Mouse (Mus musculus): ENCODE data around the gene Atf1.
"Not testable (repeated sequence)": the region's sequence is repeated elsewhere in the genome, so short reads cannot be mapped to it uniquely, and the experiment has no call there.

Atf1 gene

GRCm38 (mm10) chr15:100260351-100260750 is 32.7 kb downstream of the Atf1 start:
- DNase-seq (ENCODE audit: low read depth): not testable (repeated sequence)

- DNase-seq (ENCODE audit: low read depth): no peak
Measured at GRCm38 (mm10) chr15:100263246-100263905, 35.8 kb downstream of the Atf1 start.

- DNase-seq (ENCODE audit: low read depth): no peak
Measured at GRCm38 (mm10) chr15:100265586-100266325, 38.1 kb downstream of the Atf1 start.

GRCm38 (mm10) chr15:100268916-100269315 is 41.3 kb downstream of the Atf1 start:
- no peak for DNase-seq (ENCODE audit: low read depth)

- no peak for DNase-seq (ENCODE audit: low read depth)
Measured at GRCm38 (mm10) chr15:100269776-100270175, 42.2 kb downstream of the Atf1 start.

- DNase-seq (ENCODE audit: low read depth): not testable (repeated sequence)
Measured at GRCm38 (mm10) chr15:100270609-100271008, 43.0 kb downstream of the Atf1 start.

- no peak for DNase-seq (ENCODE audit: low read depth)
Measured at GRCm38 (mm10) chr15:100271411-100271810, 43.8 kb downstream of the Atf1 start.

- DNase-seq (ENCODE audit: low read depth): not testable (repeated sequence)
Measured at GRCm38 (mm10) chr15:100273791-100274308, 46.2 kb downstream of the Atf1 start.

GRCm38 (mm10) chr15:100274790-100275559 is 47.4 kb downstream of the Atf1 start:
- DNase-seq (ENCODE audit: low read depth): no peak

GRCm38 (mm10) chr15:100276403-100276802 is 48.8 kb downstream of the Atf1 start:
- no peak for DNase-seq (ENCODE audit: low read depth)

- DNase-seq (ENCODE audit: low read depth): no peak
Measured at GRCm38 (mm10) chr15:100277586-100277985, 50.0 kb downstream of the Atf1 start.

- no peak for DNase-seq (ENCODE audit: low read depth)
Measured at GRCm38 (mm10) chr15:100280626-100281025, 53.0 kb downstream of the Atf1 start, which contains the start of gene Tmprss12. Gene Tmprss12, plus strand, starts transcription at chr15:100280837.

GRCm38 (mm10) chr15:100288980-100289379 is 61.4 kb downstream of the Atf1 start:
- DNase-seq (ENCODE audit: low read depth): no peak

- DNase-seq (ENCODE audit: low read depth): no peak
Measured at GRCm38 (mm10) chr15:100290858-100291257, 63.2 kb downstream of the Atf1 start.

GRCm38 (mm10) chr15:100292326-100292725 is 64.7 kb downstream of the Atf1 start:
- DNase-seq (ENCODE audit: low read depth): no peak

- no peak for DNase-seq (ENCODE audit: low read depth)
Measured at GRCm38 (mm10) chr15:100297856-100298255, 70.2 kb downstream of the Atf1 start.

- DNase-seq (ENCODE audit: low read depth): no peak
Measured at GRCm38 (mm10) chr15:100300499-100300898, 72.9 kb downstream of the Atf1 start.

GRCm38 (mm10) chr15:100301556-100301955 is 73.9 kb downstream of the Atf1 start:
- DNase-seq (ENCODE audit: low read depth): no peak

GRCm38 (mm10) chr15:100303428-100304018 is 75.9 kb downstream of the Atf1 start:
- DNase-seq (ENCODE audit: low read depth): no peak

- DNase-seq (ENCODE audit: low read depth): peak; percentile 48
Measured at GRCm38 (mm10) chr15:100304019-100304991, 76.7 kb downstream of the Atf1 start, which contains the start of gene Mettl7a1. Gene Mettl7a1, plus strand, starts transcription at chr15:100304140.

- no peak for DNase-seq (ENCODE audit: low read depth)
Measured at GRCm38 (mm10) chr15:100306201-100306600, 78.6 kb downstream of the Atf1 start.
